Mouse (Mus musculus) mammary gland, adult 2 months (tissue): ENCODE data around the gene Ttc7. TPM values are rescaled to one million over a fixed set of nuclear protein-coding genes. Genes with fewer than 3 reads are reported as not detected.

Experiments
- polyA plus RNA-seq: library from polyadenylated mRNA; depleted of rRNA; stranded (reverse); fragments of >200 nt; gene quantifications from 2 replicates; pipeline ENCODE4 v1.2.3, GENCODE M21; 2012; ENCODE audit warnings: low replicate concordance; rRNA removed

Gene Ttc7
- 41.5 and 153 TPM in 2 replicates for polyA plus RNA-seq

GRCm38 (mm10) chr17:87282706-87283053 lies at the start of gene Ttc7:
Gene Ttc7 (plus strand): TSS chr17:87282886.

GRCm38 (mm10) chr17:87265792-87266186 lies 16.9 kb upstream of the Ttc7 start, which contains the start of gene Mcfd2:
Gene Mcfd2 (minus strand): TSS chr17:87265935.

GRCm38 (mm10) chr17:87427511-87427910 lies 144.8 kb downstream of the Ttc7 start, which contains the start of gene Stpg4:
Gene Stpg4 (minus strand): TSS chr17:87427741.

Other genes starting within 250 kb of the Ttc7 start
- 11.6 and 12.2 TPM in 2 replicates for gene Socs5, start 175.2 kb upstream of the Ttc7 start, polyA plus RNA-seq
- gene Mcfd2, start 17.0 kb upstream of the Ttc7 start, polyA plus RNA-seq, result 67.4 and 107 TPM in 2 replicates
- gene Stpg4, start 144.9 kb downstream of the Ttc7 start, polyA plus RNA-seq, result not detected in 2 replicates
- 13.6 and 42.9 TPM in 2 replicates for gene Calm2, start 164.0 kb downstream of the Ttc7 start, polyA plus RNA-seq